Mouse (Mus musculus): ENCODE measurements around the gene Lamtor1.
A peak's percentile ranks its signal among the peaks of the same experiment; 100 is the strongest.

Lamtor1 gene

DNA sequence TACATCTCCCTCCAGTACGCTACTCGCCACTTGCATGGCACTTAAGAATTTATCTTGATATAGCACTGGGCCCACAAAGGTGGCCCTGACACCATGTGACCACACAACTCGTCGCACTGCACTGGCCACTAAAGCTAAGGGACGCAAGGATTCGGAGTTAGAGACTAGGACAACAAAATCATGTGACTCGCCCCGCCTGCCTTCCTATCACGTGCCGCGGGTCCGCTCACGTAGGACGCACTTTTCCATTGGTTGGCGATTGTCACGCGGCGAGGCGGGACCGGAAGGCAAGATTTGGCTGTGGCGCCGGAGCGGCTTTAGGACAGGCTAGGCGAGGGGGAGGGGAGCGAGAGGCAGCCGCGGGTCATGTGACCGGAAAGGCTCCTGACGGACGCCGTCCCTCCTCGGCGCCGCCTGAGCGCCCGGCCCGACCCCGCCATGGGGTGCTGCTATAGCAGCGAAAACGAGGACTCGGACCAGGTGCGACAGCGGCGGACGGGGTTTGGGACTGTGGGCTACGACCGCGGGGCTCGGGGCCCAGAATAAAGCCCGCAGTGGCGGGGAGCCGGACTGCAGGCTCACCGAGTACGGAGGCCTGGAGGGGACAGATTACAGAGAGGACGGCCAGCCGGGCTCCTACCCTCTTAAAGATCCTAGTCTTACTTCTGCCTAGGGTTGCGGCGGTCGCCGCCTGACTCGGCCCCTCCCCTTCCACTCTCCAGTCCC, at the start of gene Lamtor1:
Lamtor1 (plus strand) TSS at position 344 of the 726 bp plus-strand sequence.
- peak; percentile 100 for DNase-seq (ENCODE audit: low spot score in 2 of 2)

- DNase-seq (ENCODE audit: low spot score in 2 of 2), result no peak
These were observed 48.6 kb upstream of the Lamtor1 start, which contains the start of gene Folr2 for GRCm38 (mm10) chr7:101857094-101857493. Folr2 (minus strand) TSS chr7:101857194.

DNA sequence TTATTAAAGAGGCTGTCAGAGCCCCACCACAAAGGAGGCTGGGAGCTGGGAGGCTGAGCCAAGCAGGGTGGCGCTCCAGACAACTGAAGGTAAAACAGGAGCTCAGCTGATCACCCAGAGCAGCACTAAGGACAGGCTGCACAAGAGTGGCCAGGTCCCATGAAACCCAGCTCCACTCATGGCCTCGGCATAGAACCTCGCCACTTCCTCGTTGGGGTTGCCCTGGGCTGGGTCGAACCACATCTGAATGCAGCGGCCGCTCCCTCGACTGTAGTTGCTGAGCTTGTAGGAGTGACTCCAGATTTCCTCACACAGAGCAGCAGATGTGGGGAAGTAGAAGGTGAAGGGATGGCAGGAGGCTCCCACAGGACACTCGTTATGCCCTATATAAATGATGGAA, 47.3 kb upstream of the Lamtor1 start:
- no peak for DNase-seq (ENCODE audit: low spot score in 2 of 2)

DNA sequence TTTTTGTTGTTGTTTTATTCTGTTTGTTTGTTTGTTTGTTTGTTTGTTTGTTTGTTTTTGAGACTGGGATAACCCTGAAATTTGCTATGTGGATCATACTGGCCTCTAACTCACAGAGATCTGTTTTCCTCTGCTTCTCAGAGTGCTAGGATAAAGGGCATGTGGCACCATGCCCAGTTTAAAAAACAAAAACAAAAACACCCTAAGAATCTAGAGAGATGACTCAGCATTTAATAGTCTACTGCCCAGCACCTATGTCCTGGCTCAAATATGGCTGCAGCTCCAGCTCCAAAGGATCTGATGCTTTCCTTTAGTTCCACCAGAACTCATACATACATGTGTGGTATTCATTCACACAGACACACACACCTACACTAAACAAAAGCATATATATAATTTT, 44.7 kb upstream of the Lamtor1 start:
- DNase-seq (ENCODE audit: low spot score in 2 of 2), result no peak

GRCm38 (mm10) chr7:101862291-101862690, 43.4 kb upstream of the Lamtor1 start:
- DNase-seq (ENCODE audit: low spot score in 2 of 2), result no peak

GRCm38 (mm10) chr7:101863415-101863814, 42.3 kb upstream of the Lamtor1 start, which contains the start of gene Anapc15:
Anapc15 (plus strand) TSS chr7:101863715.
- DNase-seq (ENCODE audit: low spot score in 2 of 2), result no peak

DNA sequence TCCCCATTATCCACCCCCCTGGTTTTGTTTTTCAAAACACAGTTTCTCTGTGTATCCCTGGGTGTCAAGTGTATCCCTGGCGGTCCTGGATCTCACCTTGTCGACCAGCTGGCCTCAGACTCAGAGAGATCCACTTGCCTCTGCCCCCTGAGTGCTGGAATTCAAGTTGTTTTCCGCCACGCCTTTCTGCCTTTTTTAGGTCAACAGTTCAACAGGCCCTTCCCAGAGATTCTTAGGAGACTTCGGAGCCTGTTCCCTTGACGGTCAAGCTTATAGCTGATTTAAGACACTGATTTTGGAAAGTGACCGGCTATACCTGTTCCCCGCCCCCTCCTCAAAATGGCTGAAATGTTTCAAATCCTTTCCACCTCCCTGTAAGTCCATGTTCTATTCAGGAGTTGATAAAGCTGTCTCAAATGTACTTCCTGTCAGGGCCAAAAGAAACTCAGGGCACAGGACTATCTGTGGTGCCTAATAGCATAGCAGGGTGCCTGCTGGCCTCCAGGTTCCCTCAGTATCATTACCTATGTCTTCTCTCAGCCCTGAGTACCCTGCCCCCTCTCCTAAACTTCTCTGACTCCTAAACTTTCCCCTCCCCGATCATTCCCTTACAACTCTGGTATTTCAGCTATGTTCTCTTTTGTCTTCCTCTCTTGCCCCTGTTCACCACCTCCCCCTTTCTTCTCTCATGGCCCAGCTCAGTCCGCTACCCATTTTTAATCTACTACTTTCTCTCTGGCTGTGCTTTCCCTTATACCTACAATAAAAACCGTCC, 39.0 kb upstream of the Lamtor1 start:
- DNase-seq (ENCODE audit: low spot score in 2 of 2), result no peak

DNA sequence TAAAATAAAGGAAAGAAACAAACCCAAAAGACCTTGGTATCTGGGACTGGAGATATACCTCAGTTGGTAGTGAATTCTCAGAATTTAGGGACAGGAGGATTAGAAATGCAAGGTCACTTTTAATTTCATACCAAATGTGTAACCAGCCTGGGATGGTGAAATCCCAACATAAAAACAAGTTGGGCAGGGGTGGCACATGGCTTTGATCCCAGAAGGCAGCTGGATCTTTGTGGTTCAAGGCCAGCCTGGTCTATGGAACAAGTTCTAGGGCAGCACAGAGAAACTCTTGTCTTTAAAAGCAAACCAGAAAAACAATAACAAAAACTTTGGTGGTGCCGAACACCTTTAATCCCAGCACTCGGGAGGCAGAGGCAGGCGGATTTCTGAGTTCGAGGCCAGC, 38.2 kb upstream of the Lamtor1 start:
- DNase-seq (ENCODE audit: low spot score in 2 of 2), result no peak

DNA sequence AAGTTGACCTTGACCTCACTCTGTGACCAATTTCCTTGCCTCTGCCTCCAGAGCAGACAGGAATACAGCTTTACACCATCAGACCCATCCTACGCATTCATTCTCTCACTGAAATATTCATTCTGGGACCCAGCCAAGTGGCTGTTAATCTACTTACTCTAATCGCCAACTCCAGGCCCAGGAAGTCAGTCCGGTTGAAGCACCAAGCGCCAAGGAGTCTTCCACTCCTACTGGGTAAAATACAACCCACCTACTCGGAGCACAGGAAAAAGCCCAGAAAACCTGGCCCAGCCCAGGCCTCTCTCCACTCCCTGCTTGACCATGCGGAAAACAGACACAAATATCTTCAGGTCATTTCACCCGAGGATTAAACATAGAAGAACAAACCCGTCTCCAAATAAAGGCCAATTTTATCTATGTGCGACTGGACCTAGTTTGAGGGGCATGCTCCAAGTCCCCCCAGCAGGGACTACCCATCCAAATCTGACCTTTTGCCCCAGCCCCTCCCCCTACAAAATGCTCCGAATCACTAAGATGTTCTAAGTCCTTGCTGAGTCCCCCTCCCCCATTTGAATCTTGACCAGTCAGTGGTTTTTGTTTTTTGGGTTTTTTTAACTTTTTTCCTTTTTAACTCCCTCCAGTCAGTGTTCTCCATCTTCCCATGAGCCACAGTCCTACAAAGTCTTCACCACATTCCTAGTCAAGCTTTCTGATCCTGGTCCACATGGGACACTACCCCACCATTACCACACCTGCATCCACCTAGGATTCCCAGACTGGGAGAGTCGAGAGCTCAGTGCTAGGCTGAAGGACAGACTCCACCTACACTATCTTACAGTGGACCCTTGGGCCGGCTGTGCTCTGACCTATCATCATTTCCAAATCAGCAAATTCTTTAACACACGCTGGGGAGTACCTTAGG, 37.2 kb upstream of the Lamtor1 start:
- DNase-seq (ENCODE audit: low spot score in 2 of 2), result no peak

DNA sequence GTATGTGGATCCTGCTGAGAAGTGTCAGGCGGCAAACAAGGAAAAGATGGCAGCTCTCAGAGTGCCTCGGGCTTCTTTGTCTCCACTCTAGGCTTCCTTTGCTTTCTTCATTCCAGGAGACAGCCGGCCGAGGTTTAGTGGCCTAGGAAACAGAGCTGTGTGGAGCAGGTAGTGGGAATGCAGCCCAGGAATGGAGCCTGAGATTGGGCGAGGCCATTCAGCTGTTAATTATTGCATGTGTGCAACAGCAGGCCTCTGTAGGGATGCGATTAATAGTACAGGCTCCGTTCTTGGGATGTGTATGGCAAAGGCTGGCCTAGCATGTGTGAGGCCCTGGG, 36.6 kb upstream of the Lamtor1 start:
- no peak for DNase-seq (ENCODE audit: low spot score in 2 of 2)

GRCm38 (mm10) chr7:101870629-101871028, 35.1 kb upstream of the Lamtor1 start, which contains the start of gene Folr1:
Folr1 (minus strand) TSS chr7:101870788.
- DNase-seq (ENCODE audit: low spot score in 2 of 2), result no peak

DNA sequence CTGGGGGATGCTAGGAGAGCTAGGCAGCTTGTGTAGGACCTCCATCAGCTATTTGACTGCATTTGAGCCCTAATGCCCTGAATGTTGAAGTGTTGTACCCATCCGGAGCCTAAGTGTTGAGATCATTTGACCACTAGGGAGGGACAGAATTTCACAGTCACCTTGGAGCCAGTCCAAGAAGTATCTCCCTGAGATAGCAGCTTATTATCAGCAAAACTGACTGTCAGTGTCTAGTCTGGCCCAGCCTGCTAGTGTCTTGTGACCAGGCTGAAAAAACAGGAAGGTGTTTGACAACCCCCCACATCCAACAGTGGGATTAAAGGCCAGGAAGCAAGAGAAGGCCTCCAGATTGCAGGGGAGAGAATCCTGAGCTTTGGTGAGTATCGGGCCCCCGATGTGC, 34.4 kb upstream of the Lamtor1 start:
- DNase-seq (ENCODE audit: low spot score in 2 of 2), result no peak

DNA sequence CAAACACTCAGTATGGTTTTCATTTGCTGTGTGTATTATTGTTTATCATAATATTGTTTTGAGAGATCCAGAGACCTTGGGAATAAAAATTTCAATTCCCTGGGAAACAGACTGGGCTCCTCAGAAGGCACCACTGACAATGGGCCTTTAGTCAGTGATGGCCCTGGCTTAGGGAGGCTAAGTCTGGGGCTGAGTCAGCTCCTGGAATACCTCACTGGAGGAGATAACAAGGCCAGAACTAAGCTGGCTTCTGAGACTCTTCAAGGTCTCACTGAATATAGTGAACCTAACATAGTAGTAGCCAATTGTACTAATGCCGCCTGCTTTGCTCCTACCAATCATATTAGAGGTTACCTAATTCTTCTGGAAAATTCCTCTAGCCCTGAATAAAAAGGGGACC, 29.7 kb upstream of the Lamtor1 start:
- DNase-seq (ENCODE audit: low spot score in 2 of 2), result no peak

- DNase-seq (ENCODE audit: low spot score in 2 of 2), result no peak
These were observed 24.8 kb upstream of the Lamtor1 start for GRCm38 (mm10) chr7:101880855-101881254.

GRCm38 (mm10) chr7:101882413-101883154, 23.1 kb upstream of the Lamtor1 start:
- peak; percentile 30 to 44 for DNase-seq (ENCODE audit: low spot score in 2 of 2)

DNA sequence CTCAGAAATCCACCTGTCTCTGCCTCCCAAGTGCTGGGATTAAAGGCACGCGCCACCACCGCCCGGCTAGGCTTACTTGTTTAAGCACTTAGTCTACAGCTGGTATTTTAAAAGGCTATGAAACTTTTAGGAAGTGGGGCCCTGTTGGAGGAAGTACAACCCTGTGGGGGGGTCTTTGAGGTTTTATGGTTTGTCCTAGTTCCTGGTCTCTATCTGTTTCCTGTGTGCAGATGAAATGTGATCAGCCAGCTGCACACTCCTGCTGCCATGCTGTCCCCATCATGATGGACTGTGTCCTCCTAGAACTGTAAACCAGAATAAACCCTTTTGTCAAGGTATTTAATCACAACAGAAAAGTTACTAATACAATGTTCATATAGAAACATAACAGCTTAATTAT, 21.5 kb upstream of the Lamtor1 start:
- DNase-seq (ENCODE audit: low spot score in 2 of 2), result no peak

DNA sequence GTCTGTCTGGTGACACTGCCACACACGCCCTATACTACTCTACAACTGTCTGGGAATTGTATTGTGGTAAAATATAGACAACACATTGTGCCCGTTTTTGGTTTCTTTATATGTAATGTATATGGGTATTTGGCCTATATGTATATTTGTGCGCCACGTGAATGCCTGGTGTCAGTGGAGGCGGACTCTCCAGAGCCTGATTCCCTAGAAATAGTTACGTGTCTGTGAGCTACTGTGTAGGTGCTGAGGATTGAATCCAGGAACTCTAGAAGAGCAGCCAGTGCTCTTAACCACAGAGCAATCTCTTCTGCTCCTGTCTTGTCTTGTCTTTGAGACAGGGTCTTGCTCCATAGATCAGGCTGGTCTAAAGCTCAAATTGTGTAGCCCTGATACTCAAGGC, 19.4 kb upstream of the Lamtor1 start:
- no peak for DNase-seq (ENCODE audit: low spot score in 2 of 2)

- DNase-seq (ENCODE audit: low spot score in 2 of 2), result no peak
These were observed 17.2 kb upstream of the Lamtor1 start for GRCm38 (mm10) chr7:101888460-101888859.

- no peak for DNase-seq (ENCODE audit: low spot score in 2 of 2)
These were observed 10.0 kb upstream of the Lamtor1 start for GRCm38 (mm10) chr7:101895695-101896094.

DNA sequence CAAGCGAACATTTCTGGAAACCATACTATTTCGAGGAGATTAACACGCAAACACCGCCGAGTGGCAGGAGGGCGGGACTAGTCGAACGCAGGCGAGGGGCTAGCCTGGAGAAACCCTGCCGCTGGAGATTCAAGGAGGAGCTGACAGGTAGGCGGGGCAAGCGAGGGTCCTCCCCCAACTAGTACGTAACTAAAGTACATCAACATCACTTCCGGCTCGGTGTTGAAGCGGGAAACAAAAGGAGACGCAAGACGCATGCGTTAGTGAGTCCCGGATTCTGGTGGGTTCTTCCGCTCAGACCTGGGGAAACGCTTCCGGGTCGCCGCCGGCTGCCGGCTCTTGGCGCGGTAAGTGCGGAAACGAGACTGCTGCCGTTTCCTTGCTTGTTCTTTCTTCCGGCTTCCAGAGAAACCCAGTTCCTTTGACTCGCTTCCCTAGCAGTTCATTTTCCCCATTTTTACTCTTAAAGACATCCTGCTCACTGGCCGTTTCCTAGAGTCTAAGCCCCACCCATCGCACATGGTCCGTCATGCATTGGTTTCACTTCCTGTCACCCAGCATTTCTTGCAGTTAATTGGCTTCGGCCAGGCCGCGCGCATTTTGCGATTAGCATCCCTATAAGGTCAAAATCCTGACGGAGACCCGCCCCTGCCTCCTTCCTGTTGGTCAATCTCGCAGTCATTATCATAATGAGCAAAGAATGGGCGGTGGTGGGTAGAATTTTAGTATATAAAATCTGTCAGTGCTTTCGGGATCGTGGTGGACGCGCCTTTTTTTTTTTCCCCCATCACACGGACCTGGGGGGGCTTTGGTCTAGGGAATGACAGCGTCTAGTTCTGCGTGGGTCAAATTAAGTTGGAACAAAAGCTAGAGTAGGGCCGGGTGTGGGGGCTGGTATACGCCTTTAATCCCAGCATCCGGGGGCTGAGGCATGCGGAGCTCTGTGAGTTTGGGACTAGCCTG, 9.3 kb upstream of the Lamtor1 start:
- DNase-seq (ENCODE audit: low spot score in 2 of 2), result peak; percentile 98 to 99

Data from right cerebral cortex, adult 2 months (tissue).